Mouse (Mus musculus) cerebellum, adult 2 months (tissue): ENCODE measurements around the gene Pde4a. TPM values are rescaled to one million over a fixed set of nuclear protein-coding genes. Genes with fewer than 3 reads are reported as not detected.
"Not testable (repeated sequence)": the region's sequence is repeated elsewhere in the genome, so short reads cannot be mapped to it uniquely, and the experiment has no call there.

ENCODE experiments used
- DNase-seq, 2 experiments: peaks; one replicate each; pipeline ENCODE4 v3.0.0; 2021
- H3K27ac ChIP-seq: fragments of 200-500 bp; 2 replicates; pipeline ENCODE4 v1.5.1; 2012; ENCODE audit warnings: low read length, control low read depth, inconsistent platforms; ENCODE audit not compliant: insufficient read depth
- H3K27me3 ChIP-seq: fragments of 200-500 bp; 2 replicates; pipeline ENCODE4 v1.6.1; 2012; ENCODE audit warnings: inconsistent platforms, mild to moderate bottlenecking, low read length, moderate library complexity; ENCODE audit not compliant: control insufficient read depth, insufficient read depth
- H3K4me1 ChIP-seq: fragments of 200-500 bp; 2 replicates; pipeline ENCODE4 v1.6.1; 2011; ENCODE audit warnings: low read length; ENCODE audit not compliant: control insufficient read depth, insufficient read depth
- H3K4me3 ChIP-seq: fragments of 200-500 bp; replicated peaks from 2 replicates; pipeline ENCODE3; 2011; ENCODE audit warnings: mild to moderate bottlenecking, low read depth, low read length, control low read depth; ENCODE audit not compliant: insufficient read depth
- CTCF ChIP-seq: fragments of 200-500 bp; IDR thresholded peaks from 2 replicates; pipeline ENCODE4 v1.5.1; 2011; ENCODE audit warnings: low read depth, mild to moderate bottlenecking, control low read depth, low read length, moderate library complexity, borderline replicate concordance; ENCODE audit not compliant: insufficient read depth
- POLR2A ChIP-seq: fragments of 200-500 bp; IDR thresholded peaks from 2 replicates; pipeline ENCODE4 v1.6.1; 2011; ENCODE audit warnings: low read length, control low read depth, borderline replicate concordance; ENCODE audit not compliant: insufficient read depth
- WGBS: fragments of 180-500 bp; shearing (Covaris S2); methylation state at CpG from one replicate; pipeline ENCODE4 v1.1.7; 2018; 5-methylcytosine and 5-hydroxymethylcytosine counted together
- polyA plus RNA-seq: library from polyadenylated mRNA; depleted of rRNA; stranded (reverse); fragments of >200 nt; gene quantifications from 2 replicates; pipeline ENCODE4 v1.2.3, GENCODE M21; 2012

Pde4a gene
- polyA plus RNA-seq, 1 experiment: 57.4 TPM

GRCm38 (mm10) chr9:21219820-21220219, 54.3 kb downstream of the Pde4a start:
- peaks cover 9% of the 10 kb centered on the region for H3K4me1 ChIP-seq
- no peak for DNase-seq
- WGBS: 39% methylated on average over 3 of the region's 3 CpGs
- TF ChIP-seq POLR2A: no peak
- TF ChIP-seq CTCF: no peak
- no peak overlapping the region for H3K4me3 ChIP-seq
- no peak overlapping the region for H3K27ac ChIP-seq
- H3K27me3 ChIP-seq: no peaks in the 10 kb centered on the region

- Histone ChIP-seq H3K4me3 (peak overlapping the region; percentile 12), H3K27ac (peak overlapping the region; percentile 15; the same call in 1 of the 2 replicates), H3K27me3 (no peaks in the 10 kb centered on the region), H3K4me1 (peaks cover 9% of the 10 kb centered on the region)
- WGBS: 15% methylated on average over 21 of the region's 21 CpGs
- DNase-seq: peak; percentile 97 to 98
- TF ChIP-seq POLR2A (peak; percentile 70; the same call in 1 of the 2 replicates), CTCF (peak; percentile 83)
These were observed 55.2 kb downstream of the Pde4a start for GRCm38 (mm10) chr9:21220490-21221382.

GRCm38 (mm10) chr9:21221383-21221929, 55.9 kb downstream of the Pde4a start:
- no peak for TF ChIP-seq POLR2A
- TF ChIP-seq CTCF: peak; percentile 42; the same call in 1 of the 2 replicates
- Histone ChIP-seq H3K4me1 (peaks cover 5% of the 10 kb centered on the region), H3K4me3 (no peak overlapping the region), H3K27ac (no peak overlapping the region), H3K27me3 (no peaks in the 10 kb centered on the region)
- 23% methylated on average over 7 of the region's 7 CpGs for WGBS
- peak in 1 of 2 experiments; percentile 54 for DNase-seq

- not testable (repeated sequence) for DNase-seq, H3K27ac ChIP-seq, H3K4me1 ChIP-seq, H3K27me3 ChIP-seq, H3K4me3 ChIP-seq
- 93% methylated on average over 2 of the region's 2 CpGs for WGBS
These were observed 58.0 kb downstream of the Pde4a start for GRCm38 (mm10) chr9:21223490-21223889.

- peaks cover 4% of the 10 kb centered on the region; the same call in 1 of the 2 replicates for H3K4me1 ChIP-seq
- no peaks in the 10 kb centered on the region for H3K27me3 ChIP-seq
- TF ChIP-seq POLR2A (no peak), CTCF (no peak)
- no peak overlapping the region for H3K27ac ChIP-seq
- no peak for DNase-seq
- no peak overlapping the region for H3K4me3 ChIP-seq
- 95% methylated on average over 6 of the region's 6 CpGs for WGBS
These were observed 58.4 kb downstream of the Pde4a start for GRCm38 (mm10) chr9:21223906-21224305.

- DNase-seq: peak; percentile 36 to 44
- H3K4me3 ChIP-seq: peak overlapping the region; percentile 34
These were observed 59.3 kb downstream of the Pde4a start for GRCm38 (mm10) chr9:21224576-21225414.

GRCm38 (mm10) chr9:21225415-21225758, 59.9 kb downstream of the Pde4a start:
- H3K4me3 ChIP-seq: peak overlapping the region; percentile 34
- H3K4me1 ChIP-seq: peaks cover 4% of the 10 kb centered on the region; the same call in 1 of the 2 replicates
- no peak for TF ChIP-seq CTCF
- TF ChIP-seq POLR2A: no peak
- no peak overlapping the region for H3K27ac ChIP-seq
- WGBS: 23% methylated on average over 7 of the region's 7 CpGs
- H3K27me3 ChIP-seq: no peaks in the 10 kb centered on the region
- no peak for DNase-seq

More at GRCm38 (mm10) chr9:21224576-21225414, 59.3 kb downstream of the Pde4a start:
- TF ChIP-seq CTCF (no peak), POLR2A (no peak)
- no peaks in the 10 kb centered on the region for H3K27me3 ChIP-seq
- H3K27ac ChIP-seq: no peak overlapping the region
- WGBS: 26% methylated on average over 26 of the region's 26 CpGs
- H3K4me1 ChIP-seq: peaks cover 4% of the 10 kb centered on the region; the same call in 1 of the 2 replicates

- 24% methylated on average over 16 of the region's 16 CpGs for WGBS
- H3K27me3 ChIP-seq: no peaks in the 10 kb centered on the region
- TF ChIP-seq CTCF: no peak
- TF ChIP-seq POLR2A: no peak
- H3K27ac ChIP-seq: no peak overlapping the region
- no peak for DNase-seq
- H3K4me1 ChIP-seq: 0 out of 2 replicates have a peak, but pooled peaks cover 4% of the 10 kb centered on the region
- H3K4me3 ChIP-seq: no peak overlapping the region
These were observed 61.8 kb downstream of the Pde4a start for GRCm38 (mm10) chr9:21227342-21227741.
